Mouse (Mus musculus) left cerebral cortex, adult 18-20 months (tissue): Measurements from ENCODE around the gene Pdx1. TPM values are rescaled to one million over a fixed set of nuclear protein-coding genes. Genes with fewer than 3 reads are reported as not detected.
A peak's percentile ranks its signal among the peaks of the same experiment; 100 is the strongest.

ENCODE experiments used
- DNase-seq, 2 experiments: peaks; one replicate each; pipeline ENCODE4 v3.0.0; 2021 to 2022; ENCODE audit warnings: low spot score in 2 of 2, mixed read lengths in 1 of 2
- long read RNA-seq, 2 experiments: library from polyadenylated mRNA; stranded (forward); transcript quantifications; one replicate each; pipeline ENCODE4 v2.0.0; 2021
- total RNA-seq, 2 experiments: library from RNA; stranded (reverse); gene quantifications; 2 replicates each; pipeline ENCODE4 v1.2.3; 2021

The Pdx1 gene
- not detected for total RNA-seq
- long read RNA-seq, experiment 1 = 0 reads
- long read RNA-seq, experiment 2 = 0 reads

DNA sequence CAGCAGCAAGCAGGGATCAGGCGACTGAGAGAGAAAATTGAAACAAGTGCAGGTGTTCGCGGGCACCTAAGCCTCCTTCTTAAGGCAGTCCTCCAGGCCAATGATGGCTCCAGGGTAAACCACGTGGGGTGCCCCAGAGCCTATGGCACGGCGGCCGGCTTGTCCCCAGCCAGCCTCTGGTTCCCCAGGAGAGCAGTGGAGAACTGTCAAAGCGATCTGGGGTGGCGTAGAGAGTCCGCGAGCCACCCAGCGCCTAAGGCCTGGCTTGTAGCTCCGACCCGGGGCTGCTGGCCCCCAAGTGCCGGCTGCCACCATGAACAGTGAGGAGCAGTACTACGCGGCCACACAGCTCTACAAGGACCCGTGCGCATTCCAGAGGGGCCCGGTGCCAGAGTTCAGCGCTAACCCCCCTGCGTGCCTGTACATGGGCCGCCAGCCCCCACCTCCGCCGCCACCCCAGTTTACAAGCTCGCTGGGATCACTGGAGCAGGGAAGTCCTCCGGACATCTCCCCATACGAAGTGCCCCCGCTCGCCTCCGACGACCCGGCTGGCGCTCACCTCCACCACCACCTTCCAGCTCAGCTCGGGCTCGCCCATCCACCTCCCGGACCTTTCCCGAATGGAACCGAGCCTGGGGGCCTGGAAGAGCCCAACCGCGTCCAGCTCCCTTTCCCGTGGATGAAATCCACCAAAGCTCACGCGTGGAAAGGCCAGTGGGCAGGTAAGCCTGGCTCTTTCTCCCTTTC lies at the start of gene Pdx1:
TSS of gene Pdx1 (plus strand) at position 34 of the 747 bp plus-strand sequence.
- DNase-seq = no peak

GRCm38 (mm10) chr5:147227354-147228112 lies 42.2 kb upstream of the Pdx1 start:
- peak; percentile 82 to 89 for DNase-seq

DNA sequence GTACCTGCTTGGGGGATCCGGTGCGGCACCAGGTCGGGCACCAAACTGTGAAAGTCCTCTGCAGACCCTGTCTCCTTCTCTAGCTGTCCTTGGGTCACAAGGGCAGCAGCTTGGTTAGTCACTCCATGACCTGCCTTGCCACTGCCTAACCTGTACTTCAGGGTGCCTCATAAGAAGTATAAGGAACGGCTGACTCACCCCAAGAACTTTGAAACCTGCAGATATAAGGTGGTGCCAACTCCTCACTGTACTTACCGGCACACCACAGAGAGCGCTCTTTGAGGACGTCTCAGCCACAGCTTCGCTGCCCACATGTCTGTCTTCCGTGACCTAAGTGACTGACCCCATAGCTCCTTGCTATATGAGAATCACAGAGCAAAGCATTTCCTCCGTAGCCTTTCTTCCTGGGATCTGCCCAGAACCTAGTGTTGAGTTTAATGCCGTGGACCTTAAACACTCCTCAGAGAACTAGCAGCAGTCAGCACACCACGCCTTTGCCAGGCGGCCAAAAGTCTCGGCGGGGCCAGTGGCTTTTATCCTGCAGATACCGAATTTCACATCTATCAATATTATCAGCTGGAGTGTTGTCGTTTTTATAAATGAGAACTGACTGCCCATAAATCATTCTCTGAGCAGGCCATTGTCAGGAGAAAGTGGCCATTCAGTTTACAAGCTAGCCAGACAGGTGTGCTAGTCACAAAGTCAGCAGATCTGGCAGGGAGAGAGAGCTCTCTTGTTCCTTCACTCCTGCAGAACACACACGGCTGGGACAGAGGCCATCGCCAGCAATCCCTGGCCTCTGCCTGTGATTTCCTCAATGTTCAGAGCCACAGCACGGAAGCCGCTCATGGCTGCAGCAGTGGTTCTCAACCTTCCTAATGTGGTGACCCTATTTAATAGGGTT lies 34.1 kb upstream of the Pdx1 start:
- no peak for DNase-seq

DNA sequence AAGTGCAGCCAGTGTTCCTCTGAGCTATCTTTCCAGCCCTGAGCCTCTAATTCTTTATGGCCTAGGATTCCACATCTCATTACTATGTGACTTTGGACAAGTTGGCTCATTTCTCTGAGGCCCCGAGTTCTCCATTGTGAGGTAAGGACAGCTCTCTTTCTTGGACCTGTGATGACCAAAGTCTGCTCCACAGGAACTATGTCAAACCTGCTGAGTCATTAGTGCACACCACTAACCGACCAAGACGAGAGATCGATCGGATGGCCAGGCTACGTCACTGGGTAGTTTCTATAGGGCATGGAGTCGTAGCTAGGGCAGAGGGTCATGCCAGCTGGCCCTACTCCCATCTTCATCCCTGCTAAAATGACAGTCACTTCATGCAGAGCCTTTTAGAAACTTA lies 25.9 kb upstream of the Pdx1 start:
- no peak for DNase-seq

GRCm38 (mm10) chr5:147260189-147260588 lies 9.6 kb upstream of the Pdx1 start:
- no peak for DNase-seq

- DNase-seq = no peak
Observed at GRCm38 (mm10) chr5:147260778-147261177, 9.0 kb upstream of the Pdx1 start.

- DNase-seq = no peak
Observed at GRCm38 (mm10) chr5:147261899-147262541, 7.7 kb upstream of the Pdx1 start.

- DNase-seq = no peak
Observed at GRCm38 (mm10) chr5:147263945-147264344, 5.8 kb upstream of the Pdx1 start.

DNA sequence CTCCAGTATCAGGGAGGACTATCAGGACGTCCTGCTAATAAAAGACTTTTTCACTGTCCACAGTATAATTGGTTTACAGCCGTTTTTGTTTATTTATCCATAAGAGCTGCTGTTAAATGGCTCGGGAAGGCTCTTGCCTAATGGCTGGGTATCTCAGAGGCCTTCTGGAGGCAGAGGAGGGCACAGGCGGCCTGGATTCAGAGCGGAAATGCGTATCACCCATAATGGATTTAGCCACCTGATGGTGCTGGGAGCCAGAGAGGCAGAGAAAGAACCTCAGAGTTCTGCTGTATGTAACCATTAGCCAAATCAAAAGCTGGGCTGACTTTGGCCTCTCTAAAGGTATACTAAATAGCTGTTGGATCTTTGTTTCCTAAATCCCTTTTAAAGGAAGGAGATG lies 2.3 kb upstream of the Pdx1 start:
- no peak for DNase-seq

DNA sequence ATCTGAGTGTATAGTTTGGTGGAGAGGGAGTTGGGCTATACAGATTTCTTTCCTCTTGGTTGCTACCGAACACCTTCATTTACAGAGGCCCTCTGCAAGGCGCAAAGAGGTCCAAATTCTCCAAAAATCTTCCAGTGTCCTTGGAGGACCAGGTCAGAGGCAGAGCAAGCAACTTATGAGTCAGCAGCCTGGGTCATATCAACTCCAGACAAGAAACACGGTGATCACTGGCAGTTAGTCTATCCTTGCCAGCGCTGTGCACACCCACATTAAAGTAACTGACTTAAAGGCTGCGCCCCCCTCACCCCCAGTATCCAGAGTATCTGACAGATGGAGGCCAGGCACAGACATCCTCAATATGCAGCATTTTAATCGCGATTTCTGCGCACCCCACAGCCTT lies 1.0 kb upstream of the Pdx1 start:
- DNase-seq = no peak

DNA sequence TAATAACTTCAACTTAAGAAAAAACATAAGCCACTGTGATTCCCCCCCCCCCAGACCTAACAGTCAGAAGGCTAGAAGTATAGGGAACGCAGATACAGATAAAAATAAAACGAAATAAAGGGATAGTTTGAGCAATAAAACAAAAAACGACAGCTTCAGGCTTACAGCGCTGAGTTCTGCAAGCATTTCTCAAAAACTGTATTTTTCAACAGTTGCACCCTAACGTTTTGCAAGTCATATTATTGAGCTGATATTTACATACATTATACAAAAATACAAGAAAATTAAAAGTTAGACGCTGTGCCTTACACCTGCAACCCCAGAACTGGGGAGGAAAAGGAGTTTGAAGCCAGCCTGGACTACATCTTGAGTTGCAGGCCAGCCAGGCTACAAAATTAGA lies 388 bp upstream of the Pdx1 start:
- DNase-seq = no peak

DNA sequence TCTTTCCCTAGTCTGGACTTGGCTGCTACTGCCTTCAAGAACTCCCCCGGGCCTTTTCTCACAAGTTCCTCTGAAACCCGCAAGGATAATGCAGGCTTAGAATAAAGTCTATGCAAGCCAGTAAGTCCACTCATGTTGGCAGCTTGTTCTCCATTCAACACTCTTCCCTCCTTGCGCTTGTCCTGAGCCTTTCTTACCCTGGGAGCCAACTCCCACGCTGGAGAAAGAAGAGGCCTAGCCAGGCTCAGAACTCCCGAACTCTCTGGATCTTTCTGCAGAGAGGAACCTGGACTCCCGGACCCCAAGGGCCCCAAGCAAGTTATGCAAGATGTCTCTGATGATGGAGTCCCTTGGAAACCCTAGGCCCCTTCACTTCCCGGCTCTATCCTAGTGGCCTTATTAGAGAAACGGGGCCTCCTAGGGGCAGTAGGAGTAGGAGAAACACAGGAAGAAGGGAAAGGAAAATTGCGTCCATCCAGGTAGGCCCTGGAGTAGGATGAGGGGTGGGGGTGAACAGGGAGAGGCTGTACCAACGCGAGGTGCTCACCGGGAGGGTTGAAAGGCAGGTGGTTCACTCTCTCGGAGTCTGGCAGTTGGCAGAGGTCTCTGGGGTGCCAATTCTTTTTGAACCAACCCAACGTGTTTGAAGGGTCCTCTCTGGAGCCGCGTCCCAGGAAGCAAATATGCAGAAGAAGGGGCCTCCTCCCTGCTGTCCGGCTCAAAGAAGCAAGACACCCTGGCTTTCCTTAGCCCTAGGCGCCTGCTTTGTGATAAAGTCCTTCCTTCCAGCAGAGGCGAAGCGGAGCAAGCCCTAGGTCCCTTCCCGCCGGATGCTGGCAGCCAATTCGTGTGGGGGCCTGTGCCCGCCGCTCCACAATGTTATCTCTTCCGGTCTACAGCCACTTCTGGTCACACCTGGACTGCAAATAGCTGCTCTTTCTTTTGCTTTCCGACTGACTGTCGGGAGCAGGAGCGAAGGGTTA lies 1.2 kb downstream of the Pdx1 start:
- DNase-seq = no peak

DNA sequence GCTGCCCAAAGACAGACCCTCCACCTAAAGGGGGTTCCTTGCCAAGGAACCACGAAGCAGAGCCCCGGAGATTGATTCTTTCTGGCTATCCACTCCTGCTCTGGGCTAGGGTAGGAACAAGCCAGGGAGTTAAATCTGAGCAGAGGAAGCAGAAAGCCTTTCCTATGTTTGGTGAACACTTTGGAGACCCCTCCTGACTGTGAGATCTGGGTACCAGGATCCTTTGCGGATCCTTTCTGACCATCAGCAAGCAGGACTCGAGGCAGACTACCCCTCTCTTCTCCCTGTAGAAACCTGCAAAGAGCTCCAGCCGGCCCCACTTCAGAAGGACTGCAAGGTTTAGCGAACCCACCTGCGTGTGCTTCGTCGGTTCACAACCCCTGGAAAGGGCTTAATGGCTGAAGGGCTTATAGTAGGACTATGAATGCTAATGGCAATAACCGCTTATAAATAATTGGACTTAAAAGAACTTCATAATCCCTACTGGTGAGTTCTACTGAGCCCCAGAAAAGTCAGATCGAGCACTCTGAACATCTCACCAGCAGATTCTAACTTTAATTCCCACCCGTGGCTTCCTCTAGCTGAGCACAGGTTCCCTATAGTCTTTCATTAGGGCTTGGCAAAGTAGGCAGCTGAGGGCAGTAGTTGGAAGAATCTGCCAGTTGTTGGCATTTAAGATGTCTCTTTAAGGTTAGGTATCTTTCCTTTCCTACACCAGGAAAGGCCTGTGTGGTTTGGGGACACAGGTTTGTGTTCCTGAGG lies 2.5 kb downstream of the Pdx1 start:
- DNase-seq = no peak

DNA sequence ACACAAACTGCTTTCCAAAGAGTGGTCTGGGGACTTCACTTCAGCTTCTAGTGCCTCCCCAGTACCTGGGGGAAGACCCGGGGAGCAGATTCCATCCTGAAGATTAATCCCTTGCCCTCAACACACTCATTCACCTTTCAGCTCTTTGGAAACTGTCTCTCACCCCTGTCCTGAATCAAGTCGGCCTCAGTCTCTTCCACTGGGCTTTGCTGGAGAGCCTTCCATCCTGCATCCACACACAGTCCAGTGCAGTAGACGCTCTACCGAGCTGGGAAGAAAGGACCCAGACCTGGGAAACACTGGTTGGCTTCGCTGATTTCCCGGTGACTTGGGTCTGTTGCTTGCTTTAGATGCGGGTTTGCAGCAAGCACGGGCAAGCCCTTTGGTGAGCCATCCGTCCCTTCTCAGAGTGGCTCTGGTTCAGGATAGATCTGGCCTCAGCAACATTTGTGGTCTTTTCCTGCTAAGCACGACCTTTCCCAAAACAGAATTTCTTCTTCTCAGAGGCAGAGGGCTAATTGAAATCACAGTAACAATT lies 3.1 kb downstream of the Pdx1 start:
- DNase-seq = no peak

GRCm38 (mm10) chr5:147274174-147275141 lies 4.7 kb downstream of the Pdx1 start:
- DNase-seq = no peak

DNA sequence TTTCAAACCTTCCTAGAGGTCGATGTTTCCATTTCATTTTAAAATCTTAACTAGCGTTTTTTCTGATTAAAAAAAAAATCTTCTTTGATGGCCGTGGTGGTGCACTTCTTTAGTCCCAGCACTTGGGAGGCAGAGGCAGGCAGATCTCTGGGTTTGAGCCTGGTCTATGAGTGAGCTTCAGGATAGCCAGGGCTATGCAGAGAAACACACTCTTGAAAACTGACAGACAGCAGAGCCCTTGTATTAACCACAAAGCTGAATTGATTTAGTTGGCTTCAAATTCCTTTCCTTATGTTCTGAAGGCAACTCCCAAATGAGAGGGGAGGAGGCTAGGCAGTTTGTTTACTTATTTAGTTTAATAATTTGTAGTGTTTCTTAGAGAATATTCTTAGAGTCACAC lies 6.0 kb downstream of the Pdx1 start:
- DNase-seq = no peak

DNA sequence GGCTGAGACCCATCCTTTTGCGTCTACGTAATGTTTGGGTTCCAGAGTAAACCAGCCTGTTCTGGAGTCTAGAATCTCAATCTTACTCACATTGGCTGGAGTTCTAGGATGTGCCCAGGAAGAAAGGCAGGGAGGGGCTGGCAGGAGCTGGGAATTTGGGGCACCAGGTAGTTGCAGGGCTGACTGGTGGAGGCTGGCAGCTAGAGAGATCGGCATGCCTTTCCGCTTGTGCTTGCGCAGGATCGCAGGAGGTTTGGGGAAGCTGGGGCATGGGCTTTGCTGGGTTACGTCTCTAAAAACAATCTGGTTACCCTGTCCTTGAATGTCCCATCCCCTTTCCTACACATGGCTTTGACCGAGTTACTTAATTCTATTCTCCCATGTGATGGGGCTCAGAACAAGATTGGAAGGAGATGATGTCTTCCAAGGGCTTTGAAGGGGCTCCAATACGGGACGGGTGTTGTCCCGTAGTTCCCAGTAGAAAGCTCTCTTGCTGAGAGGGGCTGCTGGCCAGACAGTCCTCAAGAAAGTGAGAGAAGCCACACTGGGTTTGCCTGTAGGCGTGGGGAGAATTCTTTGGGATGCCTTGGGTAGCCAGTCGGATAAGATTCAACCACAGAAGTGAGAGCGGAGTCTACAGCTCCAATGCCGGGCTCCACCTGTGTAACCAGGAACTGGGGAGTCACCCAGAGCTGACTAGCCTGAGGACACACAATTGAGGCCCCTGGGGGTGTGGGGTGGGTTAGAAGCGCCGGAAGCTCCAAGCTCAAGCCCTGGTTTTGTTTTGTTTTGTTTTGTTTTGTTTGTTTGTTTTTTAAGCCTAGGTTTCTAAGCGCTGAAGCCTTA lies 7.2 kb downstream of the Pdx1 start:
- no peak for DNase-seq
